Mouse (Mus musculus): Measurements from ENCODE around the gene Npcd.

GRCm38 (mm10) chr15:79797096-79797495 is 36.9 kb downstream of the Npcd start:
- TF ChIP-seq CTCF (IDR thresholded peaks at IDR 0.05; ENCODE audit: extremely low read depth, insufficient read depth, insufficient read length, insufficient replicate concordance) (no peak), POLR2A (IDR thresholded peaks at IDR 0.05; ENCODE audit: low read depth, low read length) (no peak)

All from spleen, adult 2 months (tissue).